Mouse (Mus musculus): ENCODE measurements around the gene Itm2c.
A peak's percentile ranks its signal among the peaks of the same experiment; 100 is the strongest.

Itm2c gene

DNA sequence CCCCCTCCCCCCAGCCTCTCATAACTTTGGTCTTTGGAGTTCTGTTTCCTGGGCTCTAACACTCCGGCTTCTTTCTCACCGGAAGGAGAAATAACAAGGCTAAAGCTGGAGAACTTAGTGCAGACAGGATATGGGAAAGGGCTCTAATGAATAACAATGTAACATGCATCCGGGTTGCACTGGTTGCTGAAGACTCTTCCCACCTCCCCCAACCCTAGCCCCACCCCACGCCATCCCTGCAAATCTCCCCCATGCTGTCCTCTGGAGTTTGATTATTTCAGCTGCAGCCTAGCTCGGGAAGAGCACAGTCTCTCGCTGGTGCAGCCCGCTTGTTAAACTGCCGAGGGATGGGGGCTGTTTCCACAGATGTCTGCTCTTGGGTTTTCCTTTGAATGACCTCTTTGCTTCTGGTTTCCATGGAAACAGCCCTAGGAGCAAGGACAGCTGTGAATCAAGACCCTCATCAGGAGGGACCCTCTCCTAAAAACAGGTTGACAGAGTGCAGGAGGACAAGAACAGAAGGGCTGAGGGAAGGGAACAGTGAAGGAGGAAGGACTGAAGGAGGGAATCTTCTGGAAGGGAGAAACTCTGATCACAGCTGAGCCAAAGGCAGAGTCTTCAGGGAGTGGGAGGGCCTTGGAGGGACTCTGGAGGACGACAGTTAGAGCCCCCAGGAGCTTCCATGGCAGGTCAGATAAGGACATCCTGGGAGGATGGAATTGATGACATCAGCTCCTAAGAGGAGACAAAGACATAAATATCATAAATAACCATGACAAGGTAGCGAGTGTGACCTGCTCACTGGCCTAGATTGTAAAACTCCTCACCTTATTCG, 39.8 kb downstream of the Itm2c start:
- no peak for DNase-seq (ENCODE audit: low read depth, low spot score)

DNA sequence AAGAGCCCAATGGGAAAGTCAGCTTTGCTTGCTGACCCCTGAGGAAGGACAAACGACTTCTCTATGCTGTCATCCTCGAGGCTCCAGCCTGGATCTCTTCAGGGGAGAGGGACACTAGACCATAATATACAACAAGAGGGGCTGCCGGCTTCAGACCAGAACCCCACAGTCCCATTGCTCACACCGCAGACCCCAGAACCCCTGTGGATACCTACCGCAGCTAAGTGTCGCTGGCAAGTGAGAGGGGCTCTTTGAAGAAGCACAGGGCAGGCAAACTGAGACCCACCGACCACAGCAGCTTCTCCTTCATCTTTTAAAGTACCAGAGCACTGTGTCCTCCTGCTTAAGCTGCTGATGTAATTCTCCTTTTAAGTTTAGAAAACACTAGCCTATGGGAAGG, 40.5 kb downstream of the Itm2c start:
- DNase-seq (ENCODE audit: low read depth, low spot score), result no peak

DNA sequence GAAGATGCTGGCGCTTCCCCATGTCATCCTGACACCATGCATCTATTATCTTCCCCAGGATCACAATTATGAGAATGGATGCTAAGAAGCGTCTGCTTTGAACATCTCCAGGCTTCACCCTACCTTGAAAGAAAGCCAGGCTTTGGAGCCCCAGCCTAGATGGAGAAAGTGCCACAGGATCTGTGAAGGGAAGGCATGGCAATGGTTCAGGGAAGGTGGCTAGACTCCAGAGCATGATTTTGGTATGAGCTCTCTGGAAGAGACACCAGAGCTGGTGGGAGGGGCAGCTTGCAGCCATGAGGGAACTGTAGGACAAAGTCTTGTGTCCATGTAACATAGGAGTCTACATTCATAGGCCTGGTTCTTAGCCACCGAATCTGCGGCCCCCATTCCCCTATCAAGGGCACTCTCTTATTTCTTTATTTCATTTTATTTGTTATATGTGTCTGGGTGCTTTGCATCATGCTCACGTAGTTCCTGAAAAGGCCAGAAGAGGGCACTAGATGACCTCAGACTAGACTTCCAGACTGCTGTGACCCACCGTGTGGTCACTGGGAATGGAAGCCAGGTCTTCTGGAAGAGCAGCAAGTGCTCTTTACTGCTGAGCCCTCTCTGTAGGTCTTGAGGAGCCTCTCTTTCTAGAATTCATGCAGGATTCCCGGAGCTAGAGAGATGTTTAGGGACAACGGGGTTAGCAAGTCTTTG, 41.2 kb downstream of the Itm2c start:
- DNase-seq (ENCODE audit: low read depth, low spot score), result peak; percentile 11

DNA sequence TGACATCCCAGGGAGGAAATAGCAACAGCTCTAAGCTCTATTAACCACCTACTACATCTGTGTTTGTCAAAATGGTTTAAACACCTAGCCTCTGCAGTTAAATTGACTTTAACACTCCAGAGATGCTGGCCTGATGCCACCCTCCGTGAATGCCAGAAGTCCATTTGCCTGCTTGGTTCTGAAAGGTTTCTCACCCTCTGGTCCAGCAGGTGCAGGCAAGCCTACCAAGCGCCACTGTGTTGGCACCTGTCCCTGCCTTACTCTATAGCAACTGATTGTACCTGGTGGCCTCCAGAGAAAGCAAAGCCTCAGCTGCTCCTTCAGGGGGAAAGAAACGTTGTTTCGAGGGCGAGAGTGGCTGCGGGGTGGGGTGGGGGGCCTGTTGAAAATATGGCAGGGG, 42.2 kb downstream of the Itm2c start:
- DNase-seq (ENCODE audit: low read depth, low spot score), result no peak

- no peak for DNase-seq (ENCODE audit: low read depth, low spot score)
These were observed 43.2 kb downstream of the Itm2c start for GRCm38 (mm10) chr1:85937323-85937722.

DNA sequence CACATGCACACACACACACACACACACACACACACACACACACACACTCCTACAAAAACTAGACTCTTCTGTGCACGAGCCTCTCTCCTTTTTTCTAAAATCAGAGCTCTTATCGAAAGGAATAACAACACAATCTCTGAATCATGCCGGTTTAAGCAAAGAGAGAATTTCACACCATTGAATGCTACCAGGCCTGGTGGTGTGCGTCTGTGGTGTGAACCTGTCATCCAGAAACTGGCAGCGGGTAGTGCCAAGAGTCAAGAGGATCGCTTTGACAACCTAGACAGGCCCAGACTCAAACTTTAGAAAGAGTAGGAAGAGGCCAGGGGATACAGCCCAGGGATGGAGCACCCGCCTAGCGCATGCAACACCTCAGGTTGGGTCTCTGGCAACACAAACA, 48.2 kb downstream of the Itm2c start:
- no peak for DNase-seq (ENCODE audit: low read depth, low spot score)

- DNase-seq (ENCODE audit: low read depth, low spot score), result no peak
These were observed 55.1 kb downstream of the Itm2c start for GRCm38 (mm10) chr1:85949085-85949684.

- DNase-seq (ENCODE audit: low read depth, low spot score), result no peak
These were observed 61.1 kb downstream of the Itm2c start for GRCm38 (mm10) chr1:85955150-85955549.

- DNase-seq (ENCODE audit: low read depth, low spot score), result no peak
These were observed 63.2 kb downstream of the Itm2c start for GRCm38 (mm10) chr1:85957290-85957689.

DNA sequence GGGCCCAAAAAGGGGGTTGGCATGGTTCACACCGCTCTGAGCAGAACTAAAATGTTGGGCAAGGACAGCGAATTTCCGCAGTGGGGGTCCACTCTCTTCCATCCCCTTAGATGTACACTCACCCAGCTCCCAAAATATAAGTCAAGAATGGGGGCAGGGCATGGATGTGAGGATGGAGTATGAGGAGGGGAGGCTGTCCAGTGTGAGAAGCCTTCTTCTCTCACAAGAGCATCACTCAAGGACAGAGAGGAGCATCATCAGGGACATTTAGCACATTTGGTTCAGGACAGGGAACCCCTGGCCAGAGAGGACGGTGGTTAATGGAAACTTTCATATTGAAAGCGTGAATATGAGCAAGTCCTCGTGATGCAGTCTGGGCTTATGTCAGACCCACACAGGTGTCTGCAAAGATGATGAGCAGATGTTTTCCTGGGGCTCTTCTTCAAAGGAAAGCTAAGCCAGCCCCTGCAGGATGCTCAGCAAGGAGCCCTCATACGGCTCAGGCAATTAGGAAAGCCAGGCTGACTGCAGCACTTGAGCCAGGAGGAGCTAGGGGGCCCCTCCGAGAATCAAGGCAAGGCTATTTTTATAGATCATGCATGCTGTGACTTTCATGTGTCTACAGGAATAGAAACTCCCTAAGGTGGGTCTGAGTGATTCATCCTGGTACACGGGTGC, 64.0 kb downstream of the Itm2c start:
- DNase-seq (ENCODE audit: low read depth, low spot score), result no peak
